ENCODE assay signal across 10 mouse cellular contexts in genomic region chr5:129164091-129164490, GRCm38 (mm10).
A peak's percentile ranks its signal among the peaks of the same experiment; 100 is the strongest.
DNase-seq lines count a peak whose midpoint lies in the region; ATAC-seq and TF ChIP-seq lines count a peak whose summit lies in the region.
"Had no signal": no experiment of that assay in that cellular context is flagged by ENCODE, and none has a peak within 500 bp of the region (broad histone marks: within the 10 kb centered on the region; RNA-seq: fewer than 3 reads in every experiment).

No protein-coding gene starts in this region.

- H3K27me3 ChIP-seq in heart, embryonic 11.5 days (ENCODE audit: control insufficient read depth, insufficient read depth, low read length): no peaks in the 10 kb centered on the region
- H3K27me3 ChIP-seq in limb, embryonic 11.5 days (ENCODE audit: control insufficient read depth, insufficient read depth, low read length): no peaks in the 10 kb centered on the region
- H3K27me3 ChIP-seq in stomach, embryonic 14.5 days (ENCODE audit: control insufficient read depth, insufficient read depth, low read length): no peaks in the 10 kb centered on the region
- H3K27me3 ChIP-seq in hindbrain, postnatal 0 days (ENCODE audit: insufficient read depth, low read length): no peaks in the 10 kb centered on the region
- no peaks in the 10 kb centered on the region for H3K27me3 ChIP-seq in forebrain, embryonic 14.5 days (replicated peaks; ENCODE audit: control insufficient read depth, insufficient read depth, low read length)
- H3K27me3 ChIP-seq: embryonic facial prominence, embryonic 13.5 days; midbrain, embryonic 12.5 days had no signal

- DNase-seq in heart, adult 18-20 months: peak; percentile 59 to 72
- peak; percentile 55 to 69 for DNase-seq in heart, adult 9 months (ENCODE audit: low spot score in 2 of 2)
- DNase-seq in limb, embryonic 11.5 days (ENCODE audit: low spot score): peak; percentile 40
- DNase-seq in cerebellum, postnatal 25 days: no peak
- DNase-seq in hindbrain, postnatal 0 days (ENCODE audit: low spot score): no peak
- DNase-seq in forebrain, embryonic 14.5 days (ENCODE audit: low spot score): no peak

- H3K4me3 ChIP-seq in heart, embryonic 11.5 days (ENCODE audit: low read depth, low read length): no peak overlapping the region
- H3K4me3 ChIP-seq in limb, embryonic 11.5 days (ENCODE audit: low read depth, low read length): no peak overlapping the region
- no peak overlapping the region for H3K4me3 ChIP-seq in stomach, embryonic 14.5 days (ENCODE audit: low read depth, low read length)
- no peak overlapping the region for H3K4me3 ChIP-seq in hindbrain, postnatal 0 days (ENCODE audit: low read length)
- H3K4me3 ChIP-seq in forebrain, embryonic 14.5 days (ENCODE audit: low read depth, low read length): no peak overlapping the region
- H3K4me3 ChIP-seq: embryonic facial prominence, embryonic 13.5 days; midbrain, embryonic 12.5 days had no signal

- no peak overlapping the region for H3K27ac ChIP-seq in heart, embryonic 11.5 days (ENCODE audit: low read depth, low read length)
- no peak overlapping the region for H3K27ac ChIP-seq in limb, embryonic 11.5 days (replicated peaks; ENCODE audit: low read depth, low read length)
- peak overlapping the region; percentile 79 for H3K27ac ChIP-seq in stomach, embryonic 14.5 days (ENCODE audit: low read length)
- H3K27ac ChIP-seq in hindbrain, postnatal 0 days: no peak overlapping the region
- H3K27ac ChIP-seq in forebrain, embryonic 14.5 days (ENCODE audit: low read depth, low read length): no peak overlapping the region
- H3K27ac ChIP-seq: embryonic facial prominence, embryonic 13.5 days; midbrain, embryonic 12.5 days had no signal

- no peak overlapping the region for H3K4me2 ChIP-seq in heart, embryonic 11.5 days
- H3K4me2 ChIP-seq in limb, embryonic 11.5 days (ENCODE audit: low read depth, severe bottlenecking): no peak overlapping the region
- no peak overlapping the region for H3K4me2 ChIP-seq in stomach, embryonic 14.5 days (replicated peaks; ENCODE audit: low read depth, low read length)
- H3K4me2 ChIP-seq in hindbrain, postnatal 0 days (ENCODE audit: low read depth, low read length): no peak overlapping the region
- H3K4me2 ChIP-seq in forebrain, embryonic 14.5 days (ENCODE audit: low read length): no peak overlapping the region
- H3K4me2 ChIP-seq: embryonic facial prominence, embryonic 13.5 days; midbrain, embryonic 12.5 days had no signal

- peaks cover 5% of the 10 kb centered on the region; the same call in 1 of the 2 replicates for H3K4me1 ChIP-seq in heart, embryonic 11.5 days (ENCODE audit: control insufficient read depth, insufficient read depth, low read length)
- H3K4me1 ChIP-seq in limb, embryonic 11.5 days (ENCODE audit: control insufficient read depth, insufficient read depth, low read length): no peaks in the 10 kb centered on the region; the same call in 1 of the 2 replicates
- H3K4me1 ChIP-seq in stomach, embryonic 14.5 days (ENCODE audit: control insufficient read depth, insufficient read depth, low read length): peaks cover 19% of the 10 kb centered on the region
- H3K4me1 ChIP-seq in hindbrain, postnatal 0 days (ENCODE audit: insufficient read depth, low read length): no peaks in the 10 kb centered on the region
- H3K4me1 ChIP-seq in forebrain, embryonic 14.5 days (ENCODE audit: control insufficient read depth, insufficient read depth, low read length): no peaks in the 10 kb centered on the region

- no peaks in the 10 kb centered on the region for H3K9me3 ChIP-seq in heart, embryonic 11.5 days (replicated peaks; ENCODE audit: control insufficient read depth, low read length)
- H3K9me3 ChIP-seq in limb, embryonic 11.5 days (ENCODE audit: control insufficient read depth, low read length): no peaks in the 10 kb centered on the region
- no peaks in the 10 kb centered on the region for H3K9me3 ChIP-seq in stomach, embryonic 14.5 days (ENCODE audit: control insufficient read depth, low read depth, low read length)
- H3K9me3 ChIP-seq in hindbrain, postnatal 0 days (ENCODE audit: low read length): no peaks in the 10 kb centered on the region
- no peaks in the 10 kb centered on the region for H3K9me3 ChIP-seq in forebrain, embryonic 14.5 days (replicated peaks; ENCODE audit: control insufficient read depth, low read length)
- H3K9me3 ChIP-seq: embryonic facial prominence, embryonic 13.5 days; midbrain, embryonic 12.5 days had no signal

- H3K36me3 ChIP-seq in heart, embryonic 11.5 days (ENCODE audit: control insufficient read depth, insufficient read depth, low read length): no peaks in the 10 kb centered on the region
- no peaks in the 10 kb centered on the region for H3K36me3 ChIP-seq in limb, embryonic 11.5 days (ENCODE audit: control insufficient read depth, insufficient read depth, low read length)
- H3K36me3 ChIP-seq in stomach, embryonic 14.5 days (ENCODE audit: control insufficient read depth, insufficient read depth, low read length): no peaks in the 10 kb centered on the region
- H3K36me3 ChIP-seq in hindbrain, postnatal 0 days (ENCODE audit: insufficient read depth, low read length): no peaks in the 10 kb centered on the region
- no peaks in the 10 kb centered on the region for H3K36me3 ChIP-seq in forebrain, embryonic 14.5 days (ENCODE audit: control insufficient read depth, insufficient read depth, low read length)
- H3K36me3 ChIP-seq: embryonic facial prominence, embryonic 13.5 days; midbrain, embryonic 12.5 days had no signal

- no peak overlapping the region for H3K9ac ChIP-seq in heart, embryonic 11.5 days (ENCODE audit: low read depth, low read length)
- H3K9ac ChIP-seq in limb, embryonic 11.5 days (ENCODE audit: low read length): no peak overlapping the region
- no peak overlapping the region for H3K9ac ChIP-seq in stomach, embryonic 14.5 days (replicated peaks; ENCODE audit: low read depth, low read length)
- no peak overlapping the region for H3K9ac ChIP-seq in hindbrain, postnatal 0 days (replicated peaks; ENCODE audit: low read length)
- no peak overlapping the region for H3K9ac ChIP-seq in forebrain, embryonic 14.5 days (ENCODE audit: low read length)
- H3K9ac ChIP-seq: embryonic facial prominence, embryonic 13.5 days; midbrain, embryonic 12.5 days had no signal

- WGBS in heart, embryonic 11.5 days (ENCODE audit: insufficient replicate concordance): 59% methylated on average over 10 of the region's 10 CpGs
- WGBS in limb, embryonic 11.5 days: 25% methylated on average over 10 of the region's 10 CpGs
- WGBS in stomach, embryonic 14.5 days: 6% methylated on average over 10 of the region's 10 CpGs
- WGBS in hindbrain, postnatal 0 days: 43% methylated on average over 10 of the region's 10 CpGs
- WGBS in forebrain, embryonic 14.5 days: 63% methylated on average over 10 of the region's 10 CpGs

- no peak for ATAC-seq in heart, embryonic 11.5 days (replicated peaks; ENCODE audit: insufficient number of reproducible peaks, low FRiP score, low TSS enrichment)
- no peak for ATAC-seq in limb, embryonic 11.5 days (ENCODE audit: insufficient number of reproducible peaks, low FRiP score, low TSS enrichment, low read depth)
- no peak; the same call in 1 of the 2 replicates for ATAC-seq in stomach, embryonic 14.5 days (ENCODE audit: insufficient number of reproducible peaks, insufficient read depth, low FRiP score, low read depth)
- no peak for ATAC-seq in hindbrain, postnatal 0 days
- no peak for ATAC-seq in forebrain, embryonic 14.5 days

- no peak for TF ChIP-seq CTCF in hindbrain, postnatal 0 days (IDR thresholded peaks at IDR 0.05; ENCODE audit: low read depth)

Comparison
In these comparisons a context has a peak if more than half of its experiments do, and no peak if none do; other contexts are left out.
1. DNase-seq: peak in heart, adult 18-20 months (2 of 2), heart, adult 9 months (2 of 2) and limb, embryonic 11.5 days (single experiment); none in cerebellum, postnatal 25 days (0 of 2), hindbrain, postnatal 0 days (single experiment) and forebrain, embryonic 14.5 days (single experiment).